Mouse (Mus musculus): ENCODE results near the gene Msi2.

GRCm38 (mm10) chr11:88470599-88470998, 247.7 kb downstream of the Msi2 start:
- TF ChIP-seq GATA1 (IDR thresholded peaks at IDR 0.05; ENCODE audit: borderline replicate concordance, low read length): no peak
- TF ChIP-seq FLI1 (IDR thresholded peaks at IDR 0.05; ENCODE audit: low read length): no peak
